Mouse (Mus musculus): ENCODE measurements around the gene Kbtbd7. TPM values are rescaled to one million over a fixed set of nuclear protein-coding genes. Genes with fewer than 3 reads are reported as not detected.
A peak's percentile ranks its signal among the peaks of the same experiment; 100 is the strongest.

Kbtbd7 gene
- 10 to 100 TPM; 10.2 to 10.9 TPM for total RNA-seq (2021)

GRCm38 (mm10) chr14:79425979-79426729, at the start of gene Kbtbd7:
Kbtbd7 (plus strand) TSS chr14:79426511.
- peak; percentile 91 to 93 for DNase-seq
- intact Hi-C loops (cut with DNase I) = loop anchor here (2.0 to 5.0 kb wide), 2 partner anchors 25 to 34 kb away; partner anchors contain the start of genes Kbtbd6 and Naa16

- intact Hi-C loops (cut with DNase I) = no loop called here
- DNase-seq = no peak
These were observed 49.3 kb upstream of the Kbtbd7 start for GRCm38 (mm10) chr14:79377041-79377440.

GRCm38 (mm10) chr14:79383120-79383519, 43.2 kb upstream of the Kbtbd7 start:
- DNase-seq = no peak
- intact Hi-C loops (cut with DNase I) = no loop called here

GRCm38 (mm10) chr14:79388304-79388703, 38.0 kb upstream of the Kbtbd7 start:
- intact Hi-C loops (cut with DNase I) = no loop called here
- DNase-seq = no peak

GRCm38 (mm10) chr14:79389438-79390264, 36.7 kb upstream of the Kbtbd7 start:
- intact Hi-C loops (cut with DNase I) = loop anchor here (5.0 kb wide), 2 partner anchors 38 to 93 kb away; partner anchors contain the start of genes Elf1, Kbtbd7 and Wbp4
- peak in 1 of 2 experiments; percentile 26 for DNase-seq

GRCm38 (mm10) chr14:79390265-79390926, 35.9 kb upstream of the Kbtbd7 start, which contains the start of gene Naa16:
Naa16 (minus strand) TSS chr14:79390778.
- DNase-seq = peak; percentile 98
- intact Hi-C loops (cut with DNase I) = loop anchor here (5.0 kb wide), 2 partner anchors 37 to 92 kb away; partner anchors contain the start of genes Elf1, Kbtbd7 and Wbp4

- no peak for DNase-seq
- intact Hi-C loops (cut with DNase I) = loop anchor here (5.0 kb wide), 2 partner anchors 34 to 89 kb away; partner anchors contain the start of genes Elf1, Kbtbd7 and Wbp4
These were observed 33.0 kb upstream of the Kbtbd7 start for GRCm38 (mm10) chr14:79393289-79393688.

- intact Hi-C loops (cut with DNase I) = loop anchor here (1.0 to 5.0 kb wide), 3 partner anchors 33 to 88 kb away; partner anchors contain the start of genes Elf1, Kbtbd7 and Wbp4
- DNase-seq = peak; percentile 30 to 36
These were observed 31.7 kb upstream of the Kbtbd7 start for GRCm38 (mm10) chr14:79394564-79394963.

- intact Hi-C loops (cut with DNase I) = loop anchor here (5.0 kb wide), 1 partner anchor 190 kb away; the partner anchor contains the start of gene Sugt1
- DNase-seq = peak; percentile 58 to 73
These were observed 28.8 kb upstream of the Kbtbd7 start, which contains the start of gene Mtrf1 for GRCm38 (mm10) chr14:79397321-79398122. Mtrf1 (plus strand) TSS chr14:79397772.

- no peak for DNase-seq
- intact Hi-C loops (cut with DNase I) = no loop called here
These were observed 18.7 kb upstream of the Kbtbd7 start for GRCm38 (mm10) chr14:79407641-79408040.

GRCm38 (mm10) chr14:79409278-79409830, 17.0 kb upstream of the Kbtbd7 start:
- intact Hi-C loops (cut with DNase I) = no loop called here
- DNase-seq = no peak

- no peak for DNase-seq
- intact Hi-C loops (cut with DNase I) = no loop called here
These were observed 15.6 kb upstream of the Kbtbd7 start for GRCm38 (mm10) chr14:79410662-79411061.

- intact Hi-C loops (cut with DNase I) = no loop called here
- DNase-seq = no peak
These were observed 13.2 kb upstream of the Kbtbd7 start for GRCm38 (mm10) chr14:79413121-79413520.

- intact Hi-C loops (cut with DNase I) = no loop called here
- DNase-seq = no peak
These were observed 6.1 kb upstream of the Kbtbd7 start for GRCm38 (mm10) chr14:79420083-79420685.

- DNase-seq = peak; percentile 11 to 12
- intact Hi-C loops (cut with DNase I) = loop anchor here (2.0 to 5.0 kb wide), 2 partner anchors 24 to 35 kb away; partner anchors contain the start of genes Kbtbd6 and Naa16
These were observed 537 bp downstream of the Kbtbd7 start for GRCm38 (mm10) chr14:79426730-79427365.

- intact Hi-C loops (cut with DNase I) = no loop called here
- no peak for DNase-seq
These were observed 7.8 kb downstream of the Kbtbd7 start for GRCm38 (mm10) chr14:79434068-79434467.

GRCm38 (mm10) chr14:79440655-79441054, 14.3 kb downstream of the Kbtbd7 start:
- intact Hi-C loops (cut with DNase I) = no loop called here
- DNase-seq = no peak

- intact Hi-C loops (cut with DNase I) = no loop called here
- no peak for DNase-seq
These were observed 15.1 kb downstream of the Kbtbd7 start for GRCm38 (mm10) chr14:79441441-79441840.

Data from heart, postnatal 36 days (tissue).